Mouse (Mus musculus) megakaryocyte, embryonic 14.5 days (primary cell): Measurements from ENCODE around the gene Nudcd2. TPM values are rescaled to one million over a fixed set of nuclear protein-coding genes. Genes with fewer than 3 reads are reported as not detected.
"Not testable (repeated sequence)": the region's sequence is repeated elsewhere in the genome, so short reads cannot be mapped to it uniquely, and the experiment has no call there.

Experiments
- H3K27me3 ChIP-seq: replicated peaks from 2 replicates; pipeline ENCODE3; 2012; ENCODE audit warnings: inconsistent platforms
- H3K36me3 ChIP-seq: replicated peaks from 2 replicates; pipeline ENCODE3; 2012; ENCODE audit warnings: low read length, inconsistent platforms, mixed read lengths
- H3K4me1 ChIP-seq: 2 replicates; pipeline ENCODE4 v1.6.1; 2012; ENCODE audit warnings: inconsistent platforms
- H3K4me3 ChIP-seq: replicated peaks from 2 replicates; pipeline ENCODE3; 2012; ENCODE audit warnings: moderate library complexity, mild to moderate bottlenecking, inconsistent platforms
- H3K9me3 ChIP-seq: 2 replicates; pipeline ENCODE4 v1.6.1; 2012; ENCODE audit warnings: inconsistent platforms
- FLI1 ChIP-seq: IDR thresholded peaks from 2 replicates; pipeline ENCODE4 v1.6.1; 2012; ENCODE audit warnings: low read length, inconsistent platforms, mixed read lengths
- GATA1 ChIP-seq: IDR thresholded peaks from 3 replicates; pipeline ENCODE4 v1.6.1; 2012; ENCODE audit warnings: mixed read lengths, low read length, inconsistent platforms, borderline replicate concordance
- polyA plus RNA-seq: library from polyadenylated mRNA; stranded (reverse); fragments of >175 nt; gene quantifications from 2 replicates; pipeline ENCODE4 v1.2.3, GENCODE M21; 2012; ENCODE audit warnings: low replicate concordance; ENCODE audit not compliant: insufficient read depth

Nudcd2 gene
- polyA plus RNA-seq = 10.3 and 35.3 TPM in 2 replicates

- H3K4me3 ChIP-seq = peak within 1 kb of the TSS; percentile 98
Measured at GRCm38 (mm10) chr11:40733339-40734174, at the start of gene Nudcd2, which contains the start of gene Hmmr. Nudcd2 (plus strand) TSS chr11:40733667. Hmmr (minus strand) TSS chr11:40733422.

DNA sequence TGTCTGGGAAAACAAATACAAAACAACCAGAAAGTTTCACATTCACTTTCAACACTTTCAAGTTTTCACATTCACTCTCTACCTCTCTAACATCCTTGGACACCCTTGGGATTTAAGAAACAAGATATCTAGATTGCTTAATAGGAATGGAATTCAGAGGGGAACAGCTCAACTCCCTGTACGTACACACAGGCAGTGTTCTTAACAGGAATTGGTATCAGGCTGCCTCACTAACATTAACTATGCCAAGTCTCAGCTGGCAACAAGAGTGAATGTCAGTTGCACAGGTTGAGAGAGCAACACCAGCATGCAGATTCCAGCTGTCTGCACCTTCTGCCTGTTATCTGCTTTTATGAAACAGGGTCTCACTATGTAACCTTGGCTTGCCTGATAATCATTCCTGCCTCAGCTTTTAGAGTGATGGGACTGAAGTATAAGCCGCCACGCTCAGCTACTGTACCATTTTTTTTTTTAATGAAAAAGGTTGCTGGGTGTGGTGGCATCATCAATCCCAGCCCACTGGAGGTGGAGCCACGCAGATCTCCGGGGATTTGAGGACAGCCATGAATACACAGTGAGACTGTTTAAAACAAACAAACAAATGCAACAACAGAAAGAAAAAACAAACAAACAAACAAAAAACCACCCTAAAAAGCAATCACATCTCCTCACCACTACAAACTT lies 42.9 kb upstream of the Nudcd2 start:
- H3K9me3 ChIP-seq = no peaks in the 10 kb centered on the region
- peaks cover 36% of the 10 kb centered on the region for H3K4me1 ChIP-seq
- peaks cover 39% of the 10 kb centered on the region for H3K36me3 ChIP-seq
- TF ChIP-seq GATA1 = no peak
- TF ChIP-seq FLI1 = no peak
- H3K27me3 ChIP-seq = no peaks in the 10 kb centered on the region
- peak overlapping the region; percentile 94 for H3K4me3 ChIP-seq

More at GRCm38 (mm10) chr11:40733339-40734174, at the start of gene Nudcd2, which contains the start of gene Hmmr:
- Histone ChIP-seq H3K9me3 (no peaks in the 10 kb centered on the region), H3K4me1 (peaks cover 44% of the 10 kb centered on the region), H3K36me3 (peaks cover 33% of the 10 kb centered on the region), H3K27me3 (no peaks in the 10 kb centered on the region)
- no peak for TF ChIP-seq GATA1
- TF ChIP-seq FLI1 = no peak

DNA sequence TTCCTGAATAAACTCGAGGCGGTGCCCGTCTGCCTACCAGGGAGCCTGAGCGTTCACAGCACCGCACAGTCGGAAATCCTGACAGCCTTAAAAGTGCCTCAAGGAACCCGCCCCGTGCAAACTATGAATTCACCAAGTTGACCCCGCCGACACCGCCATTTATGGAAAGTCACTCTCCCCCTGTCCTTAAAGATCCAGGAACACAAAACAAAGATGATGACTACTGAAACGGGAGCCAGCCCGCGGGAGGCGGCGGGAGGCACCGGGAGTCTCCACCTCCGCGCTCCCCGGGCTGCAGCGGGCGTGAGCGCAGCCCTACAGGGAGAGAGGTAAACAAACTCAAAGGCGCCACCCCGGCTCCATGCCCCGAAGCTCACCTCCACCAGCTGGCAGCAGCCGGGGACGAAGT lies 41.4 kb upstream of the Nudcd2 start:
- Histone ChIP-seq H3K4me1 (peaks cover 32% of the 10 kb centered on the region), H3K36me3 (peaks cover 23% of the 10 kb centered on the region), H3K27me3 (no peaks in the 10 kb centered on the region), H3K4me3 (peak overlapping the region; percentile 94), H3K9me3 (no peaks in the 10 kb centered on the region)
- no peak for TF ChIP-seq FLI1
- TF ChIP-seq GATA1 = no peak

DNA sequence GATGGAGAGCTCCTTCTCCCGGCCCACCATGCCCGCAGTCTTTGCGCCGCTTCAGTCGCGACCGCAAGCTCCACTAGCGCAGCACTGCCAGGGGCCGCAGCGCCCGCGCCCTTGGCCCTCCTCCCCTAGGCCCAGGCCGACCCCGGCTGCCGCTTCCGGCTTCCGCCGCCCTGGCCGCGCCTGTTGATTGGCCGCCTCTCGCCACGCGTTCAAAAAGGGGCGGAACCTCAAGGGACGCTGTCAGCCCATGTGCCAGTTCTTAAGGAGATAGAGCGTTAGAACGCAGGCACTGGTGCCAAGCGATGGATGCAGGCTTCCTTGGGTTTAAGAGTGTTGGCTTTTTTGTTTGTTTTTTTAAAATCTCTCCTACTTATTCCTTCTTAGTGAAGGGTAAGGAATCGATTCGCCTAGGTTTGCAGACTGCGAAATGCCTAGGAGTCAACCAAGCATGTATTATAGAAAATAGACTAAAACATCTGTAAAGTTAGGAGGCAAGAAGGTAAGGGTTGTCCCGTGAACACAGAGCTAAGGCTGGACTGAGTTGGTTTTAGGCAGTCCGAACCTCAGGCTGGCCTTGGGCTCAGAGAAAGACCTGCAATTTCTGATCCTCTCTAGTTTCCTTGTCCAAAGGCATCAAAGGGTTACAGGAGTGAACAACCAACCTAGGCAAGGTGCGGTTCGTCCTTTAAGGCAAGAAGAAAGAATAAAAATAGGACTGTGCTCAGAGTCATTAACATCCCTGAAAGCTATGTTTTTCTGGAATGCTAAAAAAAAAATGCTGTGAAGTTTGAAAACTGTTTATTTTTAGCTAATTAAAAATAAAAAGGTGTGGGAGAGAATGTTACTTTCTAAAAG lies 40.7 kb upstream of the Nudcd2 start:
- Histone ChIP-seq H3K4me3 (peak overlapping the region; percentile 94), H3K4me1 (peaks cover 33% of the 10 kb centered on the region)
- TF ChIP-seq FLI1 = no peak
- no peak for TF ChIP-seq GATA1

GRCm38 (mm10) chr11:40693366-40693951 lies 40.0 kb upstream of the Nudcd2 start:
- H3K4me3 ChIP-seq = peak overlapping the region; percentile 94
- H3K27me3 ChIP-seq = no peaks in the 10 kb centered on the region
- H3K4me1 ChIP-seq = peaks cover 39% of the 10 kb centered on the region
- TF ChIP-seq GATA1 (no peak), FLI1 (no peak)
- H3K9me3 ChIP-seq = no peaks in the 10 kb centered on the region
- peaks cover 11% of the 10 kb centered on the region for H3K36me3 ChIP-seq

More for the DNA sequence above, 40.7 kb upstream of the Nudcd2 start:
- H3K27me3 ChIP-seq = no peaks in the 10 kb centered on the region
- H3K9me3 ChIP-seq = no peaks in the 10 kb centered on the region
- H3K36me3 ChIP-seq = peaks cover 17% of the 10 kb centered on the region

GRCm38 (mm10) chr11:40694311-40695087 lies 39.0 kb upstream of the Nudcd2 start:
- Histone ChIP-seq H3K4me1 (peaks cover 39% of the 10 kb centered on the region), H3K4me3 (peak overlapping the region; percentile 94), H3K9me3 (peaks cover 1% of the 10 kb centered on the region), H3K36me3 (peaks cover 10% of the 10 kb centered on the region), H3K27me3 (no peaks in the 10 kb centered on the region)
- TF ChIP-seq FLI1 (no peak), GATA1 (no peak)

DNA sequence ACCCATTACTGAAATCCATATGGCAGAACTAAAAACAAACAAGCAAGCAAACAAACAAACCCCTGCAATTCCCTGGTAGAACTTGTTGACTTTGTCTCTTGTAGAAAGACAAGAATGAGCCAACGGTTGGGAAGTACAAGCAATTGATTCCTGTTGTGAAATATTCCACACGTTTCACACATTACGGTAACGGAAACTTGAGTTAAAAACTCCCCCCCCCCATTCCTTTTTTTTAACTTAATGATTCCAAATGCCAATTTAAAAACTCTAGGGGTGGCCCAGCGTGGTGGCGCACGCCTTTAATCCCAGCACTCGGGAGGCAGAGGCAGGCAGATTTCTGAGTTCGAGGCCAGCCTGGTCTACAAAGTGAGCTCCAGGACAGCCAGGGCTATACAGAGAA lies 38.4 kb upstream of the Nudcd2 start, which contains the start of gene Mat2b:
Gene Mat2b (minus strand): TSS at position 101 of the 400 bp plus-strand sequence.
- H3K4me1 ChIP-seq = peaks cover 33% of the 10 kb centered on the region
- peak within 1 kb of the TSS; percentile 94 for H3K4me3 ChIP-seq
- peaks cover 6% of the 10 kb centered on the region for H3K9me3 ChIP-seq
- no peaks in the 10 kb centered on the region for H3K27me3 ChIP-seq
- H3K36me3 ChIP-seq = peaks cover 11% of the 10 kb centered on the region
- no peak for TF ChIP-seq FLI1
- no peak for TF ChIP-seq GATA1

DNA sequence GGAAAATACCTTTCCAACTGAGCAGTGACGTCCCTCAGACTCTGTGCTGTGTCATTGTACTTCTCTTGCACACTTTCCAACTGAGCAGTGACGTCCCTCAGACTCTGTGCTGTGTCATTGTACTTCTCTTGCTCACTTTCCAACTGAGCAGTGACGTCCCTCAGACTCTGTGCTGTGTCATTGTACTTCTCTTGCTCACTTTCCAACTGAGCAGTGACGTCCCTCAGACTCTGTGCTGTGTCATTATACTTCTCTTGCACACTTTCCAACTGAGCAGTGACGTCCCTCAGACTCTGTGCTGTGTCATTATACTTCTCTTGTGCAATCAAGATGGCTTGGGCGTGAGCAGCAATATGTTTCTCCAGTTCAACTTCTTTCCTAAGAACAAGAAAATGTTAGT lies 23.6 kb upstream of the Nudcd2 start:
- peak overlapping the region; percentile 33 for H3K4me3 ChIP-seq
- H3K27me3 ChIP-seq, H3K9me3 ChIP-seq: not testable (repeated sequence)
- peaks cover 92% of the 10 kb centered on the region for H3K36me3 ChIP-seq
- H3K4me1 ChIP-seq = peaks cover 13% of the 10 kb centered on the region
